Mouse (Mus musculus): ENCODE measurements around the gene Olfr1155. TPM values are rescaled to one million over a fixed set of nuclear protein-coding genes. Genes with fewer than 3 reads are reported as not detected.

The Olfr1155 gene
- total RNA-seq (2021) = not detected
- long read RNA-seq, experiment 1 = 0 reads
- long read RNA-seq, experiment 2 = 0 reads

DNA sequence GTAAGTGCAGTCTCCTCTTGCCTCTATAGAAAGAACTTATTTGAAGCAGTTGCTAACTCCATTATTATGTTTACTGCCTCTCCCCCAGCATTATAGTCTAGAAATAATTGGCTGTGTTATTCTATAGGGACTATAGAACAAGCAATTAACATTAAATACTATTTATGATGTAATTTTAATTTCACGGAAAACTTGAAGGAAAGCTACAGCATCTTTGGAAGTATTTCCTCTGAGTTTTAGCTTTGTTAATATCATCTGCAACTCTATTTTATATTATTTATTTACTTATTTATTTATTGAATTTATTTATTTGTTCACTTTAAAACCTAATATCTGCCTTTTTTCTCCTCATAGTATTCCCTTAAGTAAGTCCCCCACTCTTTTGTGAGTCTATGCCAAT, at the start of gene Olfr1155:
Gene Olfr1155 (minus strand): TSS at position 101 of the 400 bp plus-strand sequence.
- intact Hi-C loops (cut with DNase I) = no loop called here
- no peak for DNase-seq

DNA sequence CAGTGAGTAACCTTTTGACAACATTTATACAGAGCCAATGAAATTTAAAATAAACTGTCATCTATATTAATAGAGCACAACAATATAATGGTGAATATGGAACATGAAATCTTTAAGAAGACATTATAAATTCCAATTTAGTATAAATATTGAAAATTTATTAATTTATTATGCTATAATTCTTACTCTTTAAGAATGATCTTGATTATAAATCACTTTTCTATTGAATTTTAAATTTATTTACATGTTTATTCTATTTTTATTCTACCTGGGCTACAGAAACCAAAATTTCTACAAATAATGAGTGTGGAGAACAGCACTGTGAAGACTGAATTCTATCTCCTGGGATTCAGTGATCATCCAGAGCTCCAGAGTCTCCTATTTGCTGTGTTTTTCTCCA, 44.9 kb upstream of the Olfr1155 start, which contains the start of gene Olfr1158:
Gene Olfr1158 (plus strand): TSS at position 301 of the 400 bp plus-strand sequence.
- intact Hi-C loops (cut with DNase I) = no loop called here
- no peak for DNase-seq

DNA sequence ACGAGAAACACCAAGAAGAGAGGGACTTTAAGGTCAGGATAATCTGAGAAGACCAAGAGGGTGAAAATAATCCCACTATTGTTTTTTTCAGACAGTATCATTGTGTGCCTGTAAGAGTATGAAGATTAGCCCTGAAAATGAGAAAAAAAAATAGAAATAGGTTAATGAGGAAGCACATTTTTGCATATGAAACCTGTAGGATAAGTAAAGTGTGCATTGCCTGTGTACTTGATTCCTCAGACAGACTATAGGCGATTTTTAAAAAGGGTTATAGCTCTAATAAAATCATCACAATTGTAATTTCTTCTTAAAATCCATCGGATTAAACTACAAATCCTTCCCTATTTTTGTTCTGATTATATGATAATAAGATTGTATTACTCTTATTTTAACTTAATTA, 29.6 kb upstream of the Olfr1155 start, which contains the start of gene Olfr74:
Gene Olfr74 (minus strand): TSS at position 101 of the 400 bp plus-strand sequence.
- intact Hi-C loops (cut with DNase I) = no loop called here
- no peak for DNase-seq

- intact Hi-C loops (cut with DNase I) = no loop called here
- no peak for DNase-seq
Observed at GRCm38 (mm10) chr2:87968199-87968598, 23.3 kb upstream of the Olfr1155 start, which contains the start of gene Olfr1157. TSS of gene Olfr1157 (minus strand) at chr2:87968299.

DNA sequence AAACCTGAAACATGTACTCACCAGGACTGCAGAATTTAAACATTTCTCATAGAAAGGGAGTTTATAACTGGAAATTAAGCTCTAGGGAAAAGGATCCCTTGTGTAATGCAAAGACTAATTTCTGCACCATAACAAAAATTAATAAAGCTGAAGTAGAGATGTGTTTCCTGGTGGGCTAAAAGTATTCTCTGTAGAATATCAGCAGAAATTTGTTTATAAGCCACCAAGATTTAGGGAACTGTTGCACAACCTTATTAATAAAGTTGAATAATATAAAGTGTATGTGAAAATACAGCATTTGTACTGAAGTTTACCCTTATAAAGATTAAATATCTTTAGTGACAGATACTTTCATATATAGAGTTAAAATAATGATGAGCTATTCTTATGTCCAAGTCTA, 8.1 kb upstream of the Olfr1155 start, which contains the start of gene Olfr1156:
Gene Olfr1156 (minus strand): TSS at position 101 of the 400 bp plus-strand sequence.
- DNase-seq = no peak
- intact Hi-C loops (cut with DNase I) = no loop called here

GRCm38 (mm10) chr2:87905066-87905465, 39.9 kb downstream of the Olfr1155 start, which contains the start of gene Olfr1154:
TSS of gene Olfr1154 (minus strand) at chr2:87905166.
- intact Hi-C loops (cut with DNase I) = no loop called here
- no peak for DNase-seq

GRCm38 (mm10) chr2:87894662-87895061, 50.3 kb downstream of the Olfr1155 start, which contains the start of gene Olfr1153:
TSS of gene Olfr1153 (plus strand) at chr2:87894962.
- intact Hi-C loops (cut with DNase I) = no loop called here
- no peak for DNase-seq

Other genes with a start within 250 kb of the Olfr1155 start
- gene Olfr1137, start 232.0 kb downstream of the Olfr1155 start, total RNA-seq (2021) = not detected
- gene Olfr1138, start 205.2 kb downstream of the Olfr1155 start, total RNA-seq (2021) = not detected
- gene Olfr1140, start 201.4 kb downstream of the Olfr1155 start, total RNA-seq (2021) = not detected
- not detected for gene Olfr1141, start 191.1 kb downstream of the Olfr1155 start, total RNA-seq (2021)
- not detected for gene Olfr152, start 165.7 kb downstream of the Olfr1155 start, total RNA-seq (2021)
- not detected for gene Olfr1143, start 144.5 kb downstream of the Olfr1155 start, total RNA-seq (2021)
- not detected for gene Olfr1145, start 135.3 kb downstream of the Olfr1155 start, total RNA-seq (2021)
- gene Olfr1148, start 114.6 kb downstream of the Olfr1155 start, total RNA-seq (2021) = not detected
- not detected for gene Olfr1150-ps1, start 101.1 kb downstream of the Olfr1155 start, total RNA-seq (2021)
- not detected for gene Olfr1151, start 89.3 kb downstream of the Olfr1155 start, total RNA-seq (2021)
- gene Olfr1152, start 78.6 kb downstream of the Olfr1155 start, total RNA-seq (2021) = not detected
- gene Olfr1153, start 50.2 kb downstream of the Olfr1155 start, total RNA-seq (2021) = not detected
- gene Olfr1154, start 40.0 kb downstream of the Olfr1155 start, total RNA-seq (2021) = not detected
- not detected for gene Olfr1156, start 8.0 kb upstream of the Olfr1155 start, total RNA-seq (2021)
- not detected for gene Olfr1157, start 23.2 kb upstream of the Olfr1155 start, total RNA-seq (2021)
- gene Olfr74, start 29.5 kb upstream of the Olfr1155 start, total RNA-seq (2021) = not detected
- gene Olfr1158, start 45.0 kb upstream of the Olfr1155 start, total RNA-seq (2021) = not detected
- not detected for gene Olfr1160, start 63.1 kb upstream of the Olfr1155 start, total RNA-seq (2021)
- gene Olfr1161, start 77.6 kb upstream of the Olfr1155 start, total RNA-seq (2021) = not detected
- gene Olfr73, start 92.6 kb upstream of the Olfr1155 start, total RNA-seq (2021) = not detected
- not detected for gene Olfr1162, start 106.0 kb upstream of the Olfr1155 start, total RNA-seq (2021)
- not detected for gene Olfr1163, start 126.7 kb upstream of the Olfr1155 start, total RNA-seq (2021)
- not detected for gene Olfr1164, start 148.8 kb upstream of the Olfr1155 start, total RNA-seq (2021)
- not detected for gene Olfr1166, start 183.1 kb upstream of the Olfr1155 start, total RNA-seq (2021)
- gene Olfr1167, start 210.1 kb upstream of the Olfr1155 start, total RNA-seq (2021) = not detected
- not detected for gene Olfr1168, start 236.7 kb upstream of the Olfr1155 start, total RNA-seq (2021)

Data from gastrocnemius, postnatal 36 days (tissue).